Comparison of ENCODE assay signal across 9 mouse cellular contexts in the genomic region with DNA sequence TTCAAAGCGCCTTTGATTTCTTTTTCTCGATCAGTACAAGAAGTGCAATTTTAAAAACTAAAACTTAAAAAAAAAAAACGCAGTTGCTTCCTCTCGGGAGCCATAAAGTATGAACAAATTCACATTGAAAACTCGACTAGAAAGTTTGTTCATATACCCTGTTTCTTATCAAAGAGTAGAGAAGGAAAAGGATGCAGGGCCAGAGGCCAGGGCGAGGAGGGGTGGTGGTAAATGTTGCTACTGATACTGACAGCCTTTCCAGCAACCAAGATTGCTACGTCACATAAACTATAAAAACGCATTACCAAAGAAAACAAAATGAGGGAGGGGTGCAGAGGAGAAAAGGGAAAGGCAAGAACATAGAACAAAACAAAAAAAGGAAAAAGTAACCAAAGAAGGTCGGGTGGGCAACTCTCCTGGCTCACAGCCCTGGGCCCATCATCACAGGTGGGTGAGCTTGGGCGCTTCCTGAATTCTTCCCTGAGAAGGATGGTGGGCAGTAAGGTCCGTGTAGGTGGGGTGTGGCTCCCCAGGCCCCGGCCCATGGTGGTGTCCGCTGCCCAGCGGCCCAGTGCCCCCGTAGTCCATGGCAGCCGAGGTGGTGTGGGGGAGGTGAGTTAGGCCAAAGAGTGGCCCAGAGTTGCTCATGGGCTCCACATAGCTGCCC. TPM values are rescaled to one million over a fixed set of nuclear protein-coding genes. Genes with fewer than 3 reads are reported as not detected.
DNase-seq lines count a peak whose midpoint lies in the region; TF ChIP-seq lines count a peak whose summit lies in the region.
"Had no signal": no experiment of that assay in that cellular context is flagged by ENCODE, and none has a peak within 500 bp of the region (broad histone marks: within the 10 kb centered on the region; RNA-seq: fewer than 3 reads in every experiment).

No protein-coding gene starts in this region.

- no peak overlapping the region for H3K4me3 ChIP-seq in embryonic fibroblast, embryonic 13.5 days (ENCODE audit: insufficient read depth, low read length)
- H3K4me3 ChIP-seq in small intestine, adult 2 months (ENCODE audit: low read depth, low read length): 0 out of 2 replicates have a peak overlapping the region, but pooled peaks have one; percentile 30
- H3K4me3 ChIP-seq: midbrain, embryonic 10.5 days had no signal

- peaks cover 29% of the 10 kb centered on the region; the same call in 1 of the 2 replicates for H3K27me3 ChIP-seq in small intestine, adult 2 months (ENCODE audit: control insufficient read depth, insufficient read depth, low read length)

- H3K36me3 ChIP-seq in small intestine, adult 2 months (ENCODE audit: control insufficient read depth, insufficient read depth, low read length): no peaks in the 10 kb centered on the region
- H3K36me3 ChIP-seq: midbrain, embryonic 10.5 days had no signal

- peak overlapping the region; percentile 66; the same call in 1 of the 2 replicates for H3K27ac ChIP-seq in embryonic fibroblast, embryonic 13.5 days (ENCODE audit: insufficient read depth, low read length)
- H3K27ac ChIP-seq in small intestine, adult 2 months (ENCODE audit: insufficient read depth, low read depth, low read length): peak overlapping the region; percentile 67
- H3K27ac ChIP-seq: midbrain, embryonic 10.5 days had no signal

- WGBS in small intestine, adult 2 months: 72% methylated on average over 16 of the region's 16 CpGs

- DNase-seq in kidney, postnatal 10 days: peak; percentile 43
- no peak for DNase-seq in kidney, adult 9 months
- DNase-seq in kidney, postnatal 4 days: peak; percentile 29 to 52
- DNase-seq in embryo, embryonic 9.5 days (ENCODE audit: extremely low spot score): no peak
- DNase-seq in frontal cortex, postnatal 36 days (ENCODE audit: low spot score in 2 of 2): no peak
- DNase-seq: cerebellum, postnatal 36 days had no signal

- peaks cover 8% of the 10 kb centered on the region for H3K4me1 ChIP-seq in embryonic fibroblast, embryonic 13.5 days (ENCODE audit: control insufficient read depth, insufficient read depth, low read length)
- peaks cover 10% of the 10 kb centered on the region; the same call in 1 of the 2 replicates for H3K4me1 ChIP-seq in small intestine, adult 2 months (ENCODE audit: control insufficient read depth, insufficient read depth, insufficient read length, low read length)

- TF ChIP-seq CTCF in embryonic fibroblast, embryonic 13.5 days (IDR thresholded peaks at IDR 0.05; ENCODE audit: borderline replicate concordance, insufficient read depth, low read length): no peak
- TF ChIP-seq CTCF in small intestine, adult 2 months (IDR thresholded peaks at IDR 0.05; ENCODE audit: extremely low read depth, insufficient read length, insufficient replicate concordance, low read depth, low read length): no peak

- no peak for TF ChIP-seq POLR2A in embryonic fibroblast, embryonic 13.5 days (IDR thresholded peaks at IDR 0.05; ENCODE audit: low read depth, low read length)
- no peak for TF ChIP-seq POLR2A in small intestine, adult 2 months (IDR thresholded peaks at IDR 0.05; ENCODE audit: low read depth, low read length)

RNA-seq across cellular contexts. Expression of gene Hoxa2, which starts 5.0 kb away (rescaled TPM):
- polyA plus RNA-seq in embryonic fibroblast, embryonic 13.5 days (2011; ENCODE audit: insufficient read length, low read depth, missing spikeins): 4.3 and 4.8 TPM in 2 replicates
- polyA plus RNA-seq in small intestine, adult 2 months (2012; rRNA removed): 0.83 and 1.0 TPM in 2 replicates

RNA-seq across cellular contexts. Expression of gene 5730596B20Rik, which starts 7.7 kb away (rescaled TPM):
- polyA plus RNA-seq in embryonic fibroblast, embryonic 13.5 days (2011; ENCODE audit: insufficient read length, low read depth, missing spikeins): 0.23 TPM in 1 of 2 replicates, not detected in the other
- polyA plus RNA-seq in small intestine, adult 2 months (2012; rRNA removed): 0.10 TPM in 1 of 2 replicates, not detected in the other
- polyA plus RNA-seq: midbrain, embryonic 10.5 days had no signal

RNA-seq across cellular contexts. Expression of gene Hoxa1, which starts 11.5 kb away (rescaled TPM):
- polyA plus RNA-seq in embryonic fibroblast, embryonic 13.5 days (2011; ENCODE audit: insufficient read length, low read depth, missing spikeins): 2.4 and 3.0 TPM in 2 replicates
- 0.11 and 0.28 TPM in 2 replicates for polyA plus RNA-seq in small intestine, adult 2 months (2012; rRNA removed)

RNA-seq across cellular contexts. Expression of gene Hoxa4, which starts 21.9 kb away (rescaled TPM):
- polyA plus RNA-seq in embryonic fibroblast, embryonic 13.5 days (2011; ENCODE audit: insufficient read length, low read depth, missing spikeins): 3.0 and 4.2 TPM in 2 replicates
- polyA plus RNA-seq in small intestine, adult 2 months (2012; rRNA removed): 2.3 and 2.4 TPM in 2 replicates
- polyA plus RNA-seq: midbrain, embryonic 10.5 days had no signal

RNA-seq across cellular contexts. Expression of gene Hoxa5, which starts 34.8 kb away (rescaled TPM):
- polyA plus RNA-seq in embryonic fibroblast, embryonic 13.5 days (2011; ENCODE audit: insufficient read length, low read depth, missing spikeins): 11.9 and 18.6 TPM in 2 replicates
- 3.5 and 4.7 TPM in 2 replicates for polyA plus RNA-seq in small intestine, adult 2 months (2012; rRNA removed)
- polyA plus RNA-seq: midbrain, embryonic 10.5 days had no signal

Comparison
In these comparisons a context has a peak if more than half of its experiments do, and no peak if none do; other contexts are left out.
1. DNase-seq: peak in kidney, postnatal 10 days (single experiment) and kidney, postnatal 4 days (2 of 2); none in kidney, adult 9 months (single experiment), embryo, embryonic 9.5 days (single experiment) and frontal cortex, postnatal 36 days (0 of 2).